Mouse (Mus musculus) thymus, adult 18-20 months (tissue): ENCODE measurements around the gene Srsf10.

Source experiments
- DNase-seq, 2 experiments: peaks; one replicate each; pipeline ENCODE4 v3.0.0; 2022; ENCODE audit warnings: mixed read lengths in 2 of 2

The Srsf10 gene

GRCm38 (mm10) chr4:135856223-135857091 lies 910 bp downstream of the Srsf10 start:
- peak; percentile 40 to 55 for DNase-seq

GRCm38 (mm10) chr4:135857597-135858186 lies 2.1 kb downstream of the Srsf10 start:
- no peak for DNase-seq

DNA sequence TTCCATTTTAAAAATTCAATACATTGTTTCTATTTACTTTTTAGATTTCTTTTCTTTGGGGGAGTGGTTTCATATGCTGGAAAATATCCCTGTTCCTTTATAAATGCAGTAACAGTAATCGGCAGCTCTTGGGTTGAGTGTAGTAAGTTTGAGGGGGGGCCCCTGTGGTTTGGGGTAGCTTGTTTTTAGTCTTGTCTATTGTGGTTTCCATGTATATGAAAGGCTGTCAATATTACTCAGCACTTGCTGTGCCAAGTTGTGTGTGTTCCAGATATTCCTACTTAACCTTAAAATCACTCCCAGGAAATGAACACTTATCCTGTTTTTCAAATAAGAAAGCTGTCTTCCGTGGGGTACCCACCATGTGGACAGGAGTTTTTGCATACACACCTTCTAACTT lies 13.4 kb downstream of the Srsf10 start:
- DNase-seq, result no peak

DNA sequence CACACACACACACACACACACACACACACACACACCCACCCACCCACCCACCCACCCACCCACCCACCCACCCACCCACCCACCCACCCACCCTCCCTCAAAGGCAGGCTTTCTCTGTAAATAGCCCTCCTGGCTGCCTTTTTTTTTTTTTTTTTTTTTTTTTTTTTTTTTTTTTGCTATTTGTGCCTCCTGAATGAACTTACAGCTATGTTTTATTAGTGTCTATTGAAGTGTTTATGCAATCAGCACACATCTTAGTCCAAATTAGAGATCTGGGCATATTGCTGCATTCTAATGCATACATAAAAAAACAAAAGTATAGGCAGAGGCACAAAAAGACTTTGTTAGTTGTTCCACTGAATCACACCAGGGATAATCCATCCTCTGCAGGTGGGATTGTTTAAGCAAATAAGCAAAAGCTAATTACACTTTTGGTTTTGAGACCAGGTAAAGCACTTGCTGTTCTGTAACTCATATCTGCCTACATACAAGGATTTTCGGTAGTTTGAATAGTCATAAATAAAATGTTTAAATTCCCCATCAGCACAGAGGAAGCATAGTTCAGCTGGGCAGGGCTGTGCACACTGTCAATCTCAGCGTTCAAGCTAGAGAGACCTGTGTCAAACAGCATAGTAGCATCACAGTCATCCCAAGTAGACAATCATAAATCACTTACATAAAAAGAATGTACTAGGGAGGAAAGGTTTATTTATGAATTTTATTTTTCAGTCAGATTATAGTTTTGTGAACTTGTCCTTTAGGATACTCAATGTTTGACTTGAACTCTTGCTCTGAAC lies 14.9 kb downstream of the Srsf10 start:
- no peak for DNase-seq

GRCm38 (mm10) chr4:135872015-135872414 lies 16.5 kb downstream of the Srsf10 start:
- DNase-seq, result no peak

DNA sequence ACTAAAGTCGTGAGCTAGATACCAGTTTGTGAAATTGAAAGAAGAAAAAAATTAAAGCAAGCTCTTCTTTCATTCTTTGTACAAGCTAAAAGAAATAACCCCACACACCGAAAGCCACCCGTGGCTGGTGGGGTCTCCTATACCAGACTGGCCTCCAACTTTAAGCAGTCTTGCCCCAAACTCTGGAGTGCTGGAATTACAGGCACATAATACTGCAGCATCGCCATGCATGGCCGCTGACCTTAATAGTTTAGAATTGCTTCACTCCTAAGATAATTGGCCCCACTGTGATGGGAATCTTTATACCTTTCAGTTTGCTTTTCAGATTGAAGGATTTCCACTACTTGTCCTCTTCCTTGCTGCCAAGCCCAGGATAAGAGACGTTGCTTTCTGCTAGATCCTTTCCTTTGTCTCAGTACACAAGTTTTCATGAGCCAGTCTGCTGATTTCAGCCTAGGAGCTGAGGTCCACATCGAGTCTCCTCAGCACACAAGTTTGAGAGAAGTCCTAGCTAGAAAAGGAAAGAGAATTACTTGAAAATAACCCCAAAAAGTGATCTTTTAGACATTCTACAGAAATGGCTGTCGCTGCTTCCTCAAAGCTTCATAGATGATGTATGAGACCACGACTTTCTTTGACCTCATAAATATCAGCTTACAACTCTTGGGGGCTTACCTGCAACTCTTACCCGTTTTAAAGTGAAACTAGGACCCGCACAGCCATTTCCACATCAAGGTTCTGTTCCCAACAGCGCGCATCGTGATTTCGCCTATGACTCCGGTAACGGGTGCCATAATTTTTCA lies 17.2 kb downstream of the Srsf10 start:
- no peak for DNase-seq

- peak; percentile 82 to 86 for DNase-seq
Observed at GRCm38 (mm10) chr4:135873526-135874202, 18.1 kb downstream of the Srsf10 start, which contains the start of gene Pnrc2. TSS of gene Pnrc2 (minus strand) at chr4:135873850.

DNA sequence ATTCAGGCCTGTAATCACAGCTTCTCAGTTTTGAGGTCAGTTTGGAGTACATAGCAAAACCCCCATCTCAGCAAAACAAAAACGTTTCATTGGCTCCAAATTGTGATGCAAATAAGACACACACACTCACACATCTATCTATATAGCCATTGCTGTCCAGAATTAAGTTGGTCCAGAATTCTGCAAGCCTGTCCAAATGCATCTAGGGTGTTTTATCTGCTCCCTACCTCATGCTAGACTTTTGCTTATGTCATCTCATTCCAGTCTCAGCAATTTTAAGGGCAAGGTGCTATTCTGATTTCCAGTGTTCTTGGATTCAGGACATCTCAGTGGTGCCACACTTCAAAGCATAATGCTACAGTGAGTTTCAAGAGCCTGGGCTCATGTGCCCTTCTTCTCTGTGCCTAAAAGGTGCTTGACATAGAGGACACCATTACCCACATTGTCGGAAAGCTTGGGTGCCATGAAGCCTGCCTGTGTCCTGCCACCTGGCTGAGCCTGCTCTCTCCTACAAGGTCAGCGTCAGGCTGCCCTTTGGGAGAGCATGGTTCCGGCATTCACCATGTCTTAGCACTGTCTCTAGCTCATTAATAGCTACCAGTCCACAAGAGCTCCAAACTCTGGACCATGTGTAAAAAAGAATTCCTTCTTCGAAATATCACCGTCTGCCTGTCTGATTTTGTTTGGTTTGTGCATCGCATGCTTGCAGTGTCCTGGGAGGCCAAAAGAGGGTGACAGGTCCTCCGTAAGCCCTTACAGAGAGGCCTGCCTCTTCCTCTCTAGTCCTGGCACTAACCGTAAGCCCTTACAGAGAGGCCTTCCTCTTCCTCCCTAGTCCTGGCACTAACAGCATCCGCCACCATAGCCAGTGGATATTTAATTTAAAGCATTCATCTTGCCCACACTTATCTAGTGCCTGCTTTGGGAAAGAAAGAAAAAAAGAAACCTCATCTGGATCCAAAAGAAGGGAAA lies 19.3 kb downstream of the Srsf10 start:
- DNase-seq, result no peak

GRCm38 (mm10) chr4:135875546-135875945 lies 20.0 kb downstream of the Srsf10 start:
- DNase-seq, result no peak

GRCm38 (mm10) chr4:135875991-135876582 lies 20.5 kb downstream of the Srsf10 start:
- DNase-seq, result peak in 1 of 2 experiments; percentile 59

- DNase-seq, result peak; percentile 68 to 87
Observed at GRCm38 (mm10) chr4:135876583-135877020, 21.1 kb downstream of the Srsf10 start.

GRCm38 (mm10) chr4:135877742-135878141 lies 22.2 kb downstream of the Srsf10 start:
- no peak for DNase-seq

- no peak for DNase-seq
Observed at GRCm38 (mm10) chr4:135879021-135879420, 23.5 kb downstream of the Srsf10 start.

GRCm38 (mm10) chr4:135880018-135880417 lies 24.5 kb downstream of the Srsf10 start:
- no peak for DNase-seq

GRCm38 (mm10) chr4:135880576-135880975 lies 25.0 kb downstream of the Srsf10 start:
- no peak for DNase-seq

DNA sequence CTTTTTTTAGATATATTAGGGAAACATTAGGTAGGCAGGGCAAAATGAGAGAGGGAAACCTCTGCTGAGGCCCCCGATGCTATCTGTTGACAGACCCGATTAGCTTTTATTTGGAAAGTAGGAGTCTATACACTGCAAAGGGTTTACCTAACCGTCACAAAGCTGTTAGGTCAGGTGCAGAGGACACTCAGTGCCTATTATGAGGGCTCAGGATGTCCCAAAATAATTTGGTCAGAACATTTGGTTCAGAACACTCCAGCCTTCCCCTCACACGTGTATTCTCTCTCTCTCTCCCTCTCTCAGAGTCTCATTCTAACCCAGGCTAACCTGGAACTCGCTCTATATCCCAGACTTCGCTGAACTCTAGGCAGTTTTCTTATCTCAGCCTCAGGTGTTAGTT lies 26.5 kb downstream of the Srsf10 start:
- no peak for DNase-seq

- no peak for DNase-seq
Observed at GRCm38 (mm10) chr4:135883401-135883851, 27.9 kb downstream of the Srsf10 start.

GRCm38 (mm10) chr4:135883881-135884516 lies 28.5 kb downstream of the Srsf10 start:
- no peak for DNase-seq

- no peak for DNase-seq
Observed at GRCm38 (mm10) chr4:135884531-135884930, 29.0 kb downstream of the Srsf10 start.
